Mouse (Mus musculus) embryo, embryonic 10.5 days (tissue): ENCODE results near the gene Phactr4.

Experiments
- DNase-seq: peaks from one replicate; pipeline ENCODE4 v3.0.0-alpha.2; 2015; ENCODE audit warnings: low spot score

The Phactr4 gene

DNA sequence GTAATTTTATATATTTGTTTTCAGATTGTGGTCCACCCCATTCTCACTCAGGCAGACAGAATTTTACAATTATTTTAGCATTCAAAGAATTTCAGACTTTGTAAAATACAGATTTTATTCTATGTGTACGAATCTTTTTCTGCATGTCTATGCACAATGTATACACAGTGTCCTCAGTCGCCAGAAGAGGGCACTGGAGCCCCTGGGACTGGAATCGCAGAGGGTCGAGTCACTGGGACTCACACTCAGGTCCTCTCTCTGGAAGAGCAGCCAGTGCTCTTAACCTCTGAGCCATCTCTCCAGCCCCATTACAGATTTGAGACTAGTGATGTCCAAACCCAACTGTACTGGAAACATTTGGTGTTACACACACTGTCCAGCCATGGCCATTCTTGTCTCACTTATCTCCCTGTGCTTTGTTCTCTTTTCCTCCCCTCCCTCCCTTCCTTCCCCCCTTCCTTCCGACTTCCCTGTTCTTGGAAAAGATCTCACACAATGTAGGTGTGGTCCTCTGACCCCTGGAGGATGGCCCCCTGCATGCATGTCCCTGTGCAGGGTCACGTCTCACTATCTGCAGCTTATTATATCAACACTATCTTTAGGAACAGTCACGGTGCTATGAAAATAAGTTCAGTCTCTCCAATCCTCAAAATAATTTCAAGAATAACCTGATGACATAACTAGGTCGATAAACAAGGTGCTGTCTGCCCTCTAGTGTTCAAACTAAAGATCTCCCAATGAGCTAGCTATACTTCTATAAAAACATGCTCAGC is 10.8 kb downstream of the Phactr4 start:
- DNase-seq: peak; percentile 40

- DNase-seq: no peak
Measured at GRCm38 (mm10) chr4:132409587-132410229, 12.6 kb downstream of the Phactr4 start.

- DNase-seq: no peak
Measured at GRCm38 (mm10) chr4:132406393-132407189, 15.7 kb downstream of the Phactr4 start.

- DNase-seq: no peak
Measured at GRCm38 (mm10) chr4:132404588-132404987, 17.7 kb downstream of the Phactr4 start.

GRCm38 (mm10) chr4:132403063-132403660 is 19.1 kb downstream of the Phactr4 start:
- DNase-seq: no peak

- no peak for DNase-seq
Measured at GRCm38 (mm10) chr4:132401016-132401415, 21.3 kb downstream of the Phactr4 start.

DNA sequence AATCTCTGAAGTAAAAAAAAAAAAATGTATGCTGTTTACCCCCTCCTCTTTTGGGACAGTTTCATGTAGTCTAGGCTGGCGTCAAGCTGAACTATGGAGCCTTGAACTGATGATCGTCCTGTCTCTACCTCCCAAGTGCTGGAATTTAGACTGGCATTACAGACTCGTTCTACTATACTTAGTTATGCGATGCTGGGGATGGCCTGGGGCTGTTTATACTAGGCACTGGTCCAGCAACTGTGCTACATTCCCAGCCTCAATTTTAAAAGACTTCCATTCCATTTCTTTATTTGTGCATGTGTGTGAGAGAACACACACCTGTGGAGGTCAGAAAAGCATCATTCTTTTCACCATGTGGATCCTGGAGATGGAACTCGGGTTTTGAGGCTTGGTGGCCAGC is 23.4 kb downstream of the Phactr4 start:
- DNase-seq: no peak

- peak; percentile 69 for DNase-seq
Measured at GRCm38 (mm10) chr4:132398045-132398774, 24.1 kb downstream of the Phactr4 start.

GRCm38 (mm10) chr4:132397120-132397519 is 25.2 kb downstream of the Phactr4 start:
- DNase-seq: no peak

DNA sequence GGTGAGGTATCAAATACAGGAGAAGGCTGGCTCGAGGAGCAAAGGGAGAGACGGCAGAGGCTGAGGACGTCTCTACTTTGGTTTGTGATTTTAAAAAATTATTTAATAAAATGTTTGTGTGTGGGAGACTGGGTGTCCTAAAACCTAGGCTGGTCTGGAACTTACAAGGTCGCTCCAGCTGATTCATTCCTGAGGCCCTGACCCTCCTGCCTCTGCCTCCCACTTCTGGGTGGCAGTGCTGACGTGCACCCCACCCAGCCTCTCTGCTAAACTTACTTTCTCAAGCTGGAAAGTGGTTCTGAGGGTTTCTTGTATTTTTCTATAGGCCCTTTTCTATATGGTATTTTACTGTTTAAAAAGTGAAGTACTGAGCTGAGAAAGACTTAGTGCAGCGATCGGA is 26.0 kb downstream of the Phactr4 start:
- DNase-seq: no peak

DNA sequence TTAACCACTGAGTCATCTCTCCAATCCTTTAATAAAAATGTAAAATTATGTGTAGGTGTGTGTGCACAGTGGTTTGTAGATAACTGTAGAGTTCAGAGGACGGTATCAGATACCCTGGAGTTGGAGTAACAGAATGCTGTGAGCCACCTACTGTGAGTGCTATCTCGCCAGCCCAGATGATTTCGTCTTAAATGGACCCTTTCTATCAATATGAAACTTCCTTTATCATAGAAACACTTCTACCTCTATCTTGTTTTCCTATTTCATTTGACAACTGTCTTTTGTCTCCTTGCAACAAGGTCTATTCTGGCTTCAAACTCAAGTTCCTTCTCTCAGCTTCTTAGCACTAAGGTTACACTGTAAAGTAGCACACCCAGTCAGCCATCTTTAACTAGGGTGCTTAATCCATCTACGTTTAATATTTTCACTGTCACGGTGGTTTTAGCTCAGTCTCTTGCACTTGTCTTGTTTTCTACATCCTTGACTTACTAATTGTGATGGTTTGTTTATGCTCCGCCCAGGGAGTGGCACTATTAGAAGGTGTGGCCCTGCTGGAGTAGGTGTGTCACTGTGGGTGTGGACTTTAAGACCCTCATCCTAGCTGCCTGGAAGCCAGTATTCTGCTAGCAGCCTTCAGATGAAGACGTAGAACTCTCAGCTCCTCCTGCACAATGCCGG is 31.1 kb downstream of the Phactr4 start:
- DNase-seq: no peak

GRCm38 (mm10) chr4:132389302-132389701 is 33.0 kb downstream of the Phactr4 start:
- no peak for DNase-seq

GRCm38 (mm10) chr4:132387617-132388016 is 34.7 kb downstream of the Phactr4 start:
- DNase-seq: no peak

GRCm38 (mm10) chr4:132386846-132387245 is 35.4 kb downstream of the Phactr4 start:
- no peak for DNase-seq

DNA sequence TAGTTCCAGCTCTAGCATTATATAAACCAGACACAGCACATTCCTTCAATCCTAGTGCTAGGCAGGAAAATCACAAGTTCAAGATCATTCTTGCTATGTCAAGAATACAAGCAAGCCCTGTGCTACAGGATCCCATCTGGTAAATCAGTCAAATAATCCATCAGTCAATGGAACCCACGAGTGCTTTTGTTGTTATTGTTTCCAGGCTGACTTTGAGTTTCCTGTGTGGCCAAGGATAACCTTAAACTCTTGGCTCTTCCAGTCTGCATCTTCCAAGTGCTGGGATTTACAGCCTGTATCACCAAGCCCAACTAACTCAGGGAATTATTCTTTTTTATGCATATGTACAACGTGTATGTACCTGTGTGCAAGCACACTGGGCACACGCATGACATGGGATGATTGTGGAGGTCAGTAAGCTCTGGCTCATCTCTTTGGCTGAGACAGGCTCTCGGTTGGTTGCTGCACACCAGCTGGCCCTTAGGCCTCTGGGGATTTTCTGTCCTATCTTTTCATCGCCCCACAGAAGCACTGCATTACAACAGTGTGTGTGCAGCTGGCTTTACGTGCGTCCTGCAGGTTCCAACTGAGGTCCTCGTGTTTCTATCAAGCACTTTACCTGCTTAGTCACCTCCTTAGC is 36.4 kb downstream of the Phactr4 start:
- no peak for DNase-seq

GRCm38 (mm10) chr4:132383455-132383854 is 38.8 kb downstream of the Phactr4 start:
- no peak for DNase-seq

- DNase-seq: no peak
Measured at GRCm38 (mm10) chr4:132382296-132382695, 40.0 kb downstream of the Phactr4 start.

DNA sequence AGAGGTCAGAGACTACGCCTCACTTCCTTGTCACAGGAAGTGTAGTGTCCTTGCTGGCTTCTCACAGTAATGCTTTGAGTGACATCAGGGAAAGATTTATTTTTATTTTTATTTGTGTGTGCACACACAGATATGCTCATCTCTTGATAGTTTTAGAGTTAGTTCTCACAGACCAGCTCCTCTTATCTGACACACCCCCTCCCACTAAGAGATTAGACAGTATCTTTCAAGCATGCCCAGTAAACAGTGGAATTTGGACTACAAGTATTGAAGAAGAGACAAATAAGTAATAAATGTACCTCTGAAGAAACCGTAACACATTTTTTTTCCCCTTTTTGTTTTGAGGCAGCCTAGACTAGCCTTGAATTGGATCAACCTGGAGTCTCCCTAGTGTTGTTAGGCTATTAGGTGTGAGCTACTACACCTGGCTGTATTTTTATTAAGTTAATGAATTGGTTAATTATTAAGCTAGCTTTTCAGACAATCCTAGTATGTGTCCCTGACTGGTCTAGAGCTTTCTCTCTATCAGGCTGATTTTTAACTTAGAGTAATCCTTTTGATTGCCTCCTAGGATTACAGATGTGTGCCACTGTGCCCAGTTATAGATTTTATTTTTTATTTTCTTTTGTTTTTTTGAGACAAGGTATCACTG is 41.2 kb downstream of the Phactr4 start:
- DNase-seq: no peak

GRCm38 (mm10) chr4:132373820-132374219 is 48.5 kb downstream of the Phactr4 start:
- DNase-seq: no peak
